Mouse (Mus musculus) ES-E14 (cell line): ENCODE measurements around the gene Krtap31-1.
"Not testable (repeated sequence)": the region's sequence is repeated elsewhere in the genome, so short reads cannot be mapped to it uniquely, and the experiment has no call there.

Experiments
- CHD2 ChIP-seq: IDR thresholded peaks from 2 replicates; pipeline ENCODE4 v1.6.1; 2014; ENCODE audit warnings: mild to moderate bottlenecking, low read depth, low read length, inconsistent platforms
- MAFK ChIP-seq: IDR thresholded peaks from 2 replicates; pipeline ENCODE4 v1.6.1; 2014; ENCODE audit warnings: mild to moderate bottlenecking, low read depth, low read length, inconsistent platforms; ENCODE audit not compliant: insufficient read depth
- ZC3H11A ChIP-seq: IDR thresholded peaks from 2 replicates; pipeline ENCODE4 v1.6.1; 2012; ENCODE audit warnings: low read depth, mild to moderate bottlenecking, inconsistent platforms, low read length, borderline replicate concordance

GRCm38 (mm10) chr11:99873089-99873488, 34.6 kb upstream of the Krtap31-1 start, which contains the start of gene Krtap9-1:
- not testable (repeated sequence) for TF ChIP-seq CHD2, MAFK, ZC3H11A
